In the genomic region with DNA sequence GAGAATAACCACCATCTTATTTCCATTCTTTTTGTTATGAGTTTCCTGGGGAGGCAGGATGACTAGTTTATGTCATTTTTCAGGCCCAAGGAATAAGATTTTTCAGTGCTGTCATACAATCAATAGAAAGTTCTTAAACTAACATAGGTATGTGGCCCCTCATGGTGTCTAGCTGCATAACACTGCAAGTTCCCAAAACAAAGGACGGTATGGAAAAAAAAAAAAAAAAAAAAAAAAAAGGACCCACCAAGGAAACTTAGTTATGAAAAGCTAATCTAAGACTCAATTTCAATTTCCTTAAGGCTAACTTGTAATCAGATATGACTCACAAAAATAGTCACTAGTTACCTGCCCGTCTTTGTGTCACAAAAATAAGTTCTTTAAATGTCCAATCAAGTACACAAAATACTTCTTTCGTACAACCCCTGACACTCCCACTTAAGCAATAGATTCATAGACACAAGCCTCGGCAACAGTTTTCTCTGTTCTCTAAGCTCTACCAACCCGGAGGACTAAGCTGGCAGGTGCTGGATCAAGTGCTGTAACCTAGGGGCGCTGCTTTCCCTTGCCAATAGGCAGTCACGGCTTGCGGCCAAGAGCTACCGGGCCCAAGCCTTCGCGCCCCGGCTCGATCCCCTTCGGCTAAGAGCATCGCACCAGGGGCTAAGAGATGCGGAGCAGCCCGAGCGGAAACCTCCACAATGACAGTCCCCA, we compare ENCODE assay signal across 8 mouse cellular contexts. TPM values are rescaled to one million over a fixed set of nuclear protein-coding genes. Genes with fewer than 3 reads are reported as not detected.
DNase-seq lines count a peak whose midpoint lies in the region; ATAC-seq and TF ChIP-seq lines count a peak whose summit lies in the region.

No protein-coding gene starts in this region.

- no peaks in the 10 kb centered on the region for H3K36me3 ChIP-seq in spleen, adult 2 months (ENCODE audit: control insufficient read depth, insufficient read depth, low read length)
- H3K36me3 ChIP-seq in midbrain, embryonic 15.5 days (replicated peaks): no peaks in the 10 kb centered on the region

- DNase-seq in embryo, embryonic 10 days (ENCODE audit: low spot score): peak; percentile 68
- DNase-seq in embryo, embryonic 10.5 days (ENCODE audit: low spot score): no peak
- no peak for DNase-seq in spleen, adult 2 months (ENCODE audit: low read depth in 1 of 2, low spot score in 2 of 2)
- no peak for DNase-seq in spleen, adult 18-20 months
- DNase-seq in frontal cortex, postnatal 25 days (ENCODE audit: low spot score in 2 of 2): no peak
- no peak for DNase-seq in T-cell, adult 2 months (ENCODE audit: low spot score)

- H3K9ac ChIP-seq in midbrain, embryonic 15.5 days: peak overlapping the region; percentile 86

- under 1% methylated on average over 18 of the region's 18 CpGs for WGBS in spleen, adult 2 months
- 2% methylated on average over 18 of the region's 18 CpGs for WGBS in midbrain, embryonic 15.5 days

- no peaks in the 10 kb centered on the region for H3K27me3 ChIP-seq in spleen, adult 2 months (ENCODE audit: control insufficient read depth, insufficient read depth, low read length)
- H3K27me3 ChIP-seq in midbrain, embryonic 15.5 days (replicated peaks): no peaks in the 10 kb centered on the region

- H3K4me3 ChIP-seq in spleen, adult 2 months (ENCODE audit: extremely low read depth, insufficient read depth, insufficient read length): peak overlapping the region; percentile 87
- H3K4me3 ChIP-seq in midbrain, embryonic 15.5 days: peak overlapping the region; percentile 88

- no peak for TF ChIP-seq CTCF in spleen, adult 2 months (IDR thresholded peaks at IDR 0.05; ENCODE audit: extremely low read depth, insufficient read depth, insufficient read length, insufficient replicate concordance)

- peak overlapping the region; percentile 61 for H3K4me2 ChIP-seq in midbrain, embryonic 15.5 days

- peaks cover 4% of the 10 kb centered on the region; the same call in 1 of the 2 replicates for H3K4me1 ChIP-seq in spleen, adult 2 months (ENCODE audit: control insufficient read depth, insufficient read depth, insufficient read length)
- H3K4me1 ChIP-seq in midbrain, embryonic 15.5 days: peaks cover 27% of the 10 kb centered on the region

- TF ChIP-seq POLR2A in spleen, adult 2 months (IDR thresholded peaks at IDR 0.05; ENCODE audit: low read depth, low read length): no peak

- peak; percentile 38 for ATAC-seq in inflammation-experienced regulatory T-cells, adult 6 months
- ATAC-seq in midbrain, embryonic 15.5 days (replicated peaks): no peak

- peak overlapping the region; percentile 99 for H3K27ac ChIP-seq in spleen, adult 2 months (ENCODE audit: insufficient read depth, low read length)
- peak overlapping the region; percentile 98 for H3K27ac ChIP-seq in midbrain, embryonic 15.5 days

- H3K9me3 ChIP-seq in midbrain, embryonic 15.5 days: no peaks in the 10 kb centered on the region

RNA-seq across cellular contexts. Expression of a gene that starts 0.7 kb away (rescaled TPM):
- 57.4 and 58.5 TPM in 2 replicates for polyA plus RNA-seq in spleen, adult 2 months (2012; rRNA removed)
- 10 to 100 TPM; 60.7 to 78.9 (median 72.4) TPM for polyA plus RNA-seq in inflammation-experienced regulatory T-cells, adult 6 months (2017; shearing (Covaris generic))
- 90.3 and 92.5 TPM in 2 replicates for polyA plus RNA-seq in midbrain, embryonic 15.5 days (2015; fragmentation: Nextera tagmentation; extraction: Ambion mirVana)

RNA-seq across cellular contexts. Expression of a gene that starts 47.6 kb away (rescaled TPM):
- polyA plus RNA-seq in spleen, adult 2 months (2012; rRNA removed): not detected in 2 replicates
- polyA plus RNA-seq in inflammation-experienced regulatory T-cells, adult 6 months (2017; shearing (Covaris generic)): not detected
- 1.1 TPM in 2 replicates for polyA plus RNA-seq in midbrain, embryonic 15.5 days (2015; fragmentation: Nextera tagmentation; extraction: Ambion mirVana)

RNA-seq across cellular contexts. Expression of a gene that starts 52.6 kb away (rescaled TPM):
- polyA plus RNA-seq in spleen, adult 2 months (2012; rRNA removed): 0.16 and 0.18 TPM in 2 replicates
- not detected for polyA plus RNA-seq in inflammation-experienced regulatory T-cells, adult 6 months (2017; shearing (Covaris generic))
- polyA plus RNA-seq in midbrain, embryonic 15.5 days (2015; fragmentation: Nextera tagmentation; extraction: Ambion mirVana): 0.95 and 1.3 TPM in 2 replicates

RNA-seq across cellular contexts. Expression of a gene that starts 58.3 kb away (rescaled TPM):
- not detected in 2 replicates for polyA plus RNA-seq in spleen, adult 2 months (2012; rRNA removed)
- polyA plus RNA-seq in inflammation-experienced regulatory T-cells, adult 6 months (2017; shearing (Covaris generic)): not detected
- polyA plus RNA-seq in midbrain, embryonic 15.5 days (2015; fragmentation: Nextera tagmentation; extraction: Ambion mirVana): not detected in 2 replicates
